Mouse (Mus musculus): ENCODE results near the gene Sec16b. TPM values are rescaled to one million over a fixed set of nuclear protein-coding genes. Genes with fewer than 3 reads are reported as not detected.

Gene Sec16b
- polyA plus RNA-seq, 1 experiment from 2014 or later: 1.9 TPM

GRCm38 (mm10) chr1:157586556-157586955, 80.0 kb downstream of the Sec16b start:
- no peak overlapping the region for H3K27ac ChIP-seq
- WGBS: 77% methylated on average over 5 of the region's 5 CpGs
- no peaks in the 10 kb centered on the region for H3K4me1 ChIP-seq
- H3K9me3 ChIP-seq: no peaks in the 10 kb centered on the region
- H3K4me3 ChIP-seq: no peak overlapping the region
- H3K27me3 ChIP-seq (ENCODE audit: insufficient read depth, poor library complexity, severe bottlenecking): no peaks in the 10 kb centered on the region
- no peaks in the 10 kb centered on the region for H3K36me3 ChIP-seq
- DNase-seq (ENCODE audit: low spot score): no peak

GRCm38 (mm10) chr1:157592039-157592438, 85.5 kb downstream of the Sec16b start:
- Histone ChIP-seq H3K4me1 (no peaks in the 10 kb centered on the region), H3K36me3 (no peaks in the 10 kb centered on the region), H3K27ac (no peak overlapping the region), H3K27me3 (ENCODE audit: insufficient read depth, poor library complexity, severe bottlenecking) (no peaks in the 10 kb centered on the region), H3K4me3 (no peak overlapping the region), H3K9me3 (no peaks in the 10 kb centered on the region)
- WGBS: 77% methylated on average over 2 of the region's 2 CpGs
- no peak for DNase-seq (ENCODE audit: low spot score)

GRCm38 (mm10) chr1:157594561-157594960, 88.0 kb downstream of the Sec16b start:
- Histone ChIP-seq H3K4me1 (no peaks in the 10 kb centered on the region), H3K27ac (no peak overlapping the region), H3K4me3 (no peak overlapping the region), H3K27me3 (ENCODE audit: insufficient read depth, poor library complexity, severe bottlenecking) (no peaks in the 10 kb centered on the region), H3K9me3 (no peaks in the 10 kb centered on the region), H3K36me3 (no peaks in the 10 kb centered on the region)
- DNase-seq (ENCODE audit: low spot score): no peak
- 80% methylated on average over 5 of the region's 5 CpGs for WGBS

GRCm38 (mm10) chr1:157595165-157595564, 88.6 kb downstream of the Sec16b start:
- Histone ChIP-seq H3K36me3 (no peaks in the 10 kb centered on the region), H3K9me3 (no peaks in the 10 kb centered on the region), H3K4me1 (no peaks in the 10 kb centered on the region), H3K4me3 (no peak overlapping the region), H3K27me3 (ENCODE audit: insufficient read depth, poor library complexity, severe bottlenecking) (no peaks in the 10 kb centered on the region), H3K27ac (no peak overlapping the region)
- 84% methylated on average over 9 of the region's 9 CpGs for WGBS
- DNase-seq (ENCODE audit: low spot score): no peak

- Histone ChIP-seq H3K27ac (no peak overlapping the region), H3K9me3 (no peaks in the 10 kb centered on the region), H3K4me1 (no peaks in the 10 kb centered on the region), H3K27me3 (ENCODE audit: insufficient read depth, poor library complexity, severe bottlenecking) (no peaks in the 10 kb centered on the region), H3K4me3 (no peak overlapping the region), H3K36me3 (no peaks in the 10 kb centered on the region)
- DNase-seq (ENCODE audit: low spot score): no peak
- WGBS: 35% methylated on average over 5 of the region's 5 CpGs
Observed at GRCm38 (mm10) chr1:157604513-157604912, 98.0 kb downstream of the Sec16b start.

Other genes starting within 250 kb of the Sec16b start
- gene Rasal2, start 94.1 kb upstream of the Sec16b start, polyA plus RNA-seq (2016; fragmentation: Nextera tagmentation; extraction: Ambion mirVana): 13.2 and 17.3 TPM in 2 replicates
- 15.1 and 31.1 TPM in 2 replicates for gene Cryzl2, start 48.2 kb upstream of the Sec16b start, polyA plus RNA-seq (2016; fragmentation: Nextera tagmentation; extraction: Ambion mirVana)